Comparison of ENCODE assay signal across 8 mouse cellular contexts in genomic region chr6:134631947-134632687, GRCm38 (mm10). TPM values are rescaled to one million over a fixed set of nuclear protein-coding genes. Genes with fewer than 3 reads are reported as not detected.
DNase-seq lines count a peak whose midpoint lies in the region; ATAC-seq lines count a peak whose summit lies in the region.

Gene Mansc1, minus strand, starts transcription at chr6:134632488.

- peak within 1 kb of the TSS; percentile 44 for H3K4me3 ChIP-seq in hindbrain, embryonic 14.5 days (replicated peaks; ENCODE audit: low read length)

- WGBS in hindbrain, embryonic 14.5 days = 1% methylated on average over 46 of the region's 46 CpGs

- no peak within 1 kb of the TSS for H3K27ac ChIP-seq in hindbrain, embryonic 14.5 days

- peak within 1 kb of the TSS; percentile 56 for H3K9ac ChIP-seq in hindbrain, embryonic 14.5 days

- peaks cover 8% of the 10 kb centered on the region for H3K4me1 ChIP-seq in hindbrain, embryonic 14.5 days (replicated peaks; ENCODE audit: control insufficient read depth, insufficient read depth, low read length)

- no peak for DNase-seq in frontal cortex, postnatal 25 days (ENCODE audit: low spot score in 2 of 2)
- DNase-seq in cerebellum, postnatal 36 days = peak; percentile 57 to 60
- DNase-seq in gastrocnemius, postnatal 10 days = peak; percentile 62
- DNase-seq in hindbrain, embryonic 14.5 days (ENCODE audit: low spot score) = peak; percentile 28
- peak; percentile 56 to 58 for DNase-seq in left cerebral cortex, postnatal 36 days (ENCODE audit: low spot score in 2 of 2)
- peak; percentile 57 for DNase-seq in right cerebral cortex, postnatal 25 days

- peak within 1 kb of the TSS; percentile 92 for H3K4me2 ChIP-seq in hindbrain, embryonic 14.5 days (replicated peaks)

- peaks cover 21% of the 10 kb centered on the region for H3K27me3 ChIP-seq in hindbrain, embryonic 14.5 days (ENCODE audit: control insufficient read depth, insufficient read depth, low read length)

- H3K9me3 ChIP-seq in hindbrain, embryonic 14.5 days (ENCODE audit: control insufficient read depth, low read length) = no peaks in the 10 kb centered on the region

- intact Hi-C loops in left cerebral cortex, postnatal 36 days (cut with DNase I) = no loop called here

- no peaks in the 10 kb centered on the region for H3K36me3 ChIP-seq in hindbrain, embryonic 14.5 days (replicated peaks; ENCODE audit: control insufficient read depth, insufficient read depth)

- peak; percentile 92 for ATAC-seq in frontal cortex, adult (ENCODE audit: low TSS enrichment)
- ATAC-seq in hindbrain, embryonic 14.5 days (ENCODE audit: low FRiP score) = peak; percentile 43; the same call in 1 of the 2 replicates
- ATAC-seq in megakaryocyte, adult 5-6 weeks (ENCODE audit: poor library complexity, severe bottlenecking) = peak; percentile 80

RNA-seq across cellular contexts. Expression of gene Mansc1, which starts in this region (rescaled TPM):
- total RNA-seq in gastrocnemius, postnatal 10 days (2021) = 1 to 10 TPM; 3.2 to 4.0 TPM
- polyA plus RNA-seq in hindbrain, embryonic 14.5 days (2014; fragmentation: Nextera tagmentation; extraction: Ambion mirVana) = 1.3 and 1.5 TPM in 2 replicates
- total RNA-seq in left cerebral cortex, postnatal 36 days (2021) = 10 to 100 TPM in 1 of 2 experiments, 1 to 10 TPM in 1; 9.9 to 14.0 TPM
- total RNA-seq in megakaryocyte, adult 5-6 weeks (2015) = 1.6 and 4.0 TPM in 2 replicates
- total RNA-seq in megakaryocyte, adult 5-6 weeks (2017) = 0.81 and 1.5 TPM in 2 replicates

Comparison
In these comparisons a context has a peak if more than half of its experiments do, and no peak if none do; other contexts are left out.
1. DNase-seq: peak in cerebellum, postnatal 36 days (2 of 2), gastrocnemius, postnatal 10 days (single experiment), hindbrain, embryonic 14.5 days (single experiment), left cerebral cortex, postnatal 36 days (2 of 2) and right cerebral cortex, postnatal 25 days (single experiment); none in frontal cortex, postnatal 25 days (0 of 2).
2. Peak in every context shown above with its lines, with median percentiles within 50 percentile points of each other: ATAC-seq.